Mouse (Mus musculus) small intestine, adult 2 months (tissue): ENCODE results near the gene Ccdc158. TPM values are rescaled to one million over a fixed set of nuclear protein-coding genes. Genes with fewer than 3 reads are reported as not detected.

Experiments
- H3K27ac ChIP-seq: fragments of 200-500 bp; 2 replicates; pipeline ENCODE4 v1.5.1; 2012; ENCODE audit warnings: low read depth, low read length, control low read depth, inconsistent platforms; ENCODE audit not compliant: insufficient read depth
- H3K27me3 ChIP-seq: fragments of 200-500 bp; 2 replicates; pipeline ENCODE4 v1.6.1; 2012; ENCODE audit warnings: mild to moderate bottlenecking, moderate library complexity, low read length, inconsistent platforms; ENCODE audit not compliant: control insufficient read depth, insufficient read depth
- H3K36me3 ChIP-seq: fragments of 200-500 bp; 2 replicates; pipeline ENCODE4 v1.6.1; 2012; ENCODE audit warnings: mild to moderate bottlenecking, low read length, control low read depth, inconsistent platforms; ENCODE audit not compliant: control insufficient read depth, insufficient read depth
- H3K4me1 ChIP-seq: fragments of 200-500 bp; 2 replicates; pipeline ENCODE4 v1.6.1; 2012; ENCODE audit warnings: low read length, inconsistent platforms, mixed read lengths; ENCODE audit not compliant: control insufficient read depth, insufficient read depth, insufficient read length
- H3K4me3 ChIP-seq: fragments of 200-500 bp; 2 replicates; pipeline ENCODE4 v1.5.1; 2012; ENCODE audit warnings: low read depth, mild to moderate bottlenecking, control low read depth, inconsistent platforms, low read length, moderate library complexity
- CTCF ChIP-seq: fragments of 200-500 bp; IDR thresholded peaks from 2 replicates; pipeline ENCODE4 v1.5.1; 2012; ENCODE audit warnings: low read depth, mild to moderate bottlenecking, control low read depth, inconsistent platforms, low read length, moderate library complexity, mixed read lengths; ENCODE audit not compliant: insufficient replicate concordance, insufficient read length; ENCODE audit errors: extremely low read depth
- POLR2A ChIP-seq: fragments of 200-500 bp; IDR thresholded peaks from 2 replicates; pipeline ENCODE4 v1.6.1; 2012; ENCODE audit warnings: low read depth, mild to moderate bottlenecking, control low read depth, inconsistent platforms, low read length, moderate library complexity
- WGBS: fragments of 180-500 bp; shearing (Covaris S2); methylation state at CpG from one replicate; pipeline ENCODE4 v1.1.7; 2018; 5-methylcytosine and 5-hydroxymethylcytosine counted together
- polyA plus RNA-seq: library from polyadenylated mRNA; depleted of rRNA; stranded (reverse); fragments of >200 nt; gene quantifications from 2 replicates; pipeline ENCODE4 v1.2.3, GENCODE M21; 2012

The Ccdc158 gene
- polyA plus RNA-seq, 1 experiment, result 0.03 TPM

GRCm38 (mm10) chr5:92599030-92599429, 76.0 kb downstream of the Ccdc158 start:
- no peaks in the 10 kb centered on the region for H3K36me3 ChIP-seq
- no peak overlapping the region for H3K27ac ChIP-seq
- peaks cover 5% of the 10 kb centered on the region; the same call in 1 of the 2 replicates for H3K27me3 ChIP-seq
- TF ChIP-seq POLR2A, result no peak
- no peak for TF ChIP-seq CTCF
- H3K4me3 ChIP-seq, result no peak overlapping the region
- H3K4me1 ChIP-seq, result peaks cover 10% of the 10 kb centered on the region
- 43% methylated on average over 10 of the region's 10 CpGs for WGBS

GRCm38 (mm10) chr5:92596865-92597264, 78.2 kb downstream of the Ccdc158 start:
- TF ChIP-seq CTCF (no peak), POLR2A (no peak)
- no peaks in the 10 kb centered on the region for H3K36me3 ChIP-seq
- no peak overlapping the region for H3K4me3 ChIP-seq
- no peaks in the 10 kb centered on the region for H3K27me3 ChIP-seq
- H3K4me1 ChIP-seq, result no peaks in the 10 kb centered on the region
- WGBS, result 91% methylated on average over 8 of the region's 8 CpGs
- H3K27ac ChIP-seq, result no peak overlapping the region

GRCm38 (mm10) chr5:92595026-92595425, 80.0 kb downstream of the Ccdc158 start:
- Histone ChIP-seq H3K4me1 (no peaks in the 10 kb centered on the region), H3K36me3 (no peaks in the 10 kb centered on the region), H3K4me3 (no peak overlapping the region), H3K27me3 (no peaks in the 10 kb centered on the region), H3K27ac (no peak overlapping the region)
- WGBS, result 90% methylated on average over 5 of the region's 5 CpGs
- TF ChIP-seq CTCF (no peak), POLR2A (no peak)

GRCm38 (mm10) chr5:92585932-92586331, 89.1 kb downstream of the Ccdc158 start:
- Histone ChIP-seq H3K4me3 (no peak overlapping the region), H3K4me1 (no peaks in the 10 kb centered on the region; the same call in 1 of the 2 replicates), H3K36me3 (no peaks in the 10 kb centered on the region), H3K27me3 (no peaks in the 10 kb centered on the region), H3K27ac (no peak overlapping the region)
- TF ChIP-seq CTCF (no peak), POLR2A (no peak)
- WGBS, result 22% methylated on average over 10 of the region's 10 CpGs

- Histone ChIP-seq H3K27ac (no peak overlapping the region), H3K27me3 (no peaks in the 10 kb centered on the region), H3K36me3 (no peaks in the 10 kb centered on the region), H3K4me3 (no peak overlapping the region), H3K4me1 (no peaks in the 10 kb centered on the region)
- WGBS, result 73% methylated on average over 14 of the region's 14 CpGs
- TF ChIP-seq POLR2A (no peak), CTCF (no peak)
These were observed 95.5 kb downstream of the Ccdc158 start for GRCm38 (mm10) chr5:92579559-92579958.

- Histone ChIP-seq H3K4me1 (peaks cover 3% of the 10 kb centered on the region; the same call in 1 of the 2 replicates), H3K27me3 (no peaks in the 10 kb centered on the region), H3K36me3 (no peaks in the 10 kb centered on the region), H3K4me3 (no peak overlapping the region), H3K27ac (no peak overlapping the region)
- 48% methylated on average over 4 of the region's 4 CpGs for WGBS
- TF ChIP-seq POLR2A (no peak), CTCF (no peak)
These were observed 103.8 kb downstream of the Ccdc158 start for GRCm38 (mm10) chr5:92571232-92571631.

GRCm38 (mm10) chr5:92562002-92562401, 113.1 kb downstream of the Ccdc158 start:
- H3K4me3 ChIP-seq, result no peak overlapping the region

More at GRCm38 (mm10) chr5:92562002-92562401, 113.1 kb downstream of the Ccdc158 start:
- TF ChIP-seq CTCF, result no peak
- no peak for TF ChIP-seq POLR2A
- Histone ChIP-seq H3K36me3 (no peaks in the 10 kb centered on the region), H3K4me1 (no peaks in the 10 kb centered on the region), H3K27ac (no peak overlapping the region), H3K27me3 (no peaks in the 10 kb centered on the region)
- 90% methylated on average over 13 of the region's 13 CpGs for WGBS
